Mouse (Mus musculus) kidney, adult 18-20 months (tissue): Measurements from ENCODE around the gene Zfp248.

Source experiments
- DNase-seq: peaks from one replicate; pipeline ENCODE4 v3.0.0; 2021

The Zfp248 gene

DNA sequence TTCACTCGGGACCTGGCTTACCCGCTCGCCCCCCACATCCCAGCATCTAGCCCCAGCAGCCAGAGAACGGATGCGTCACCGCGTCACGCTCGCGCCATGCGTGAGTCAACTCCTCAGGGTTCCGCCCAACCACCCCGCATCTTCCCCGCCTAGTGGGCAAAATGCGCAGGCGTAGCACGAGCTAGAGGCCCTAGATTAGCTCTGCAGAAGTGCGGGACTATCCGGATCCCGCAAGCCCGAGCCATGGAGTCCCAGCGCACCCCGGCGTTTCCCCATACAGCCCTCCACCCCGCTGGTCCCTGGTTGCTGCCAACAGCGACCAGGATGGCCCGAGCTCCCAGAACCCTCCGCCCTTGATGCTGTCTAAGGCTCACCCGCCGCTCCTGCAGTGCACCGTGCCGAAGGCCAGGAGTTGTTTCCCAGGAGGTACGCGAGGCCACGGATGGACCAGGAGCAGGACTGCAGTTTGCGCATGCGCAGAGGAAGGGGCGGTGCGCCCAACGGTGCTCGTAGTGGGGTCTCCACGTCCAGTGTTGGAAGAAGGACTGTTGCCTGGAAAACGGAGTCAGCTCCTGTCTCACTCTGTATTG is at the start of gene Zfp248:
Gene Zfp248, minus strand, starts transcription at position 487 of the 590 bp plus-strand sequence.
- DNase-seq, result peak; percentile 90

DNA sequence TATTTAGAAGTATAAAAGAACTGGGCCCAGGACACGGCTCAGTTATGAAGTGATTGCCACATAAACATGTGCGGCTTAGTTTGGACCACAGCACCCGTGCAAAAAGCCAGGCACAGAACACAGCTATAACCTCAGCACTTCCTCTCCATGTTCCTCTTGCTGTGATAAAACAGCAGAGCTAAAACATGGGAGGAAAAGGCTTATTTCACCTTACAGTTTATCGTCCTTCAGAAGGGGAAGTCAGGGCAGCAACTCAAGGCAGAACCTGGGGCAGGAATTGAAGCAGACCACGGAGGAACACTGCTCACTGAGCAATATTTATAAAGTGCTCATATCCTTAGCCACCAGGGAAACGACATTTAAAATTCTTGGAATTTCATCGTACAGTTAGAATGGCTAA is 43.7 kb upstream of the Zfp248 start:
- DNase-seq, result no peak

DNA sequence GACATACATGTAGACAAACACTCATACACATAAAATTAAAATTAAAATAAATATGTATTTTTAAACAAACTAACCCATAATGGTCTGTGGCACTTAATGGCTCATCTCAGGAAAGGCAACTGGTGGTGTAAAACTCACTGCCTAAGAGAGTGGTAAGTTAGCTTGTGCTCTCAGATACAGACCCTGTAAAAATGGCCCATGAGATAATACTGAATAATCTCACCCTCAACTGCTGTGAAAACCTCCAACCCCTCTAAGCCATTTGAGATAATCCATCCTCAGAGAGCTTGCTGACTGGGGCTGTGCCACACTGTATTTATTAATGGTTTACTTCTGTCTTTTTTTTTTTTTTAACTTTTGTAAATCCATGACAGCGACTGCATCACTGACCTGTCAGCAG is 26.8 kb upstream of the Zfp248 start:
- DNase-seq, result no peak

DNA sequence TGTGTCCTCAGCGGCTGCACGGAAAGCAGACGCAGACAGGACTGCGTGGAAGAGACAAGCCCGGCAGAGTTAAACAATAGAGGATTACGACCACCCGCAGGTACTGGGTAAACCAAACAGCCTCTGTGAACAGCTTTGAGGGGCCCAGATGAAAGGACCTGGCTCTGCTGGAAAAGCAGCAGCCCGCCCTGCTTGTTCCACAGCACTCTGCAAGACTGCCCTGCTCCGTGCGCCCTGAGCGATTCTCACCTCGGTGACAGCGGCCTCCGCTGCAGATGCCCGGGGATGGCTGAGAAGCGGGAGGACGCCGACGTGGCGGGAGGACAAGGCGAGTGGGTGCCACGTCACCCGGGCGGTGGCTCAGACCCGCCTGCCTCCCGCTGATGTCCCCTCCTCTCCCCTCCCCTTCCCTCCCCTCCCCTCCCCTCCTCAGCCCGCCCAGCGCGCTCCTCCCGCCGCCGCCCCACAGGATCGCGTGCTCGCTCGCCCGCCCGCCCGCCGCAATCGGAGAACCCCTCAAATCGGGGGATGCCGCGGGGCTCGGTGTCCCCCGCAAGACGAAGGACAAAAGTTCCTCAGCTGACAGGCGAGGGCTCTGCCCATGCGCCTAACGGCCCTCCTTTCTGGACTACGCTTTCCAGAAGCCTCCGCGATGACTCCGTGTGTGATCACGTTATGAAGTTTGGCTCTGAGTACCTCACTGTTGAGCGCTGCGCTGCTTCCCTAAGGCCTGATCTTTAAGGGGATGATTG is 23.8 kb upstream of the Zfp248 start, which contains the start of gene Zfp9:
Gene Zfp9, minus strand, starts transcription at position 364 of the 752 bp plus-strand sequence.
- peak; percentile 72 for DNase-seq

DNA sequence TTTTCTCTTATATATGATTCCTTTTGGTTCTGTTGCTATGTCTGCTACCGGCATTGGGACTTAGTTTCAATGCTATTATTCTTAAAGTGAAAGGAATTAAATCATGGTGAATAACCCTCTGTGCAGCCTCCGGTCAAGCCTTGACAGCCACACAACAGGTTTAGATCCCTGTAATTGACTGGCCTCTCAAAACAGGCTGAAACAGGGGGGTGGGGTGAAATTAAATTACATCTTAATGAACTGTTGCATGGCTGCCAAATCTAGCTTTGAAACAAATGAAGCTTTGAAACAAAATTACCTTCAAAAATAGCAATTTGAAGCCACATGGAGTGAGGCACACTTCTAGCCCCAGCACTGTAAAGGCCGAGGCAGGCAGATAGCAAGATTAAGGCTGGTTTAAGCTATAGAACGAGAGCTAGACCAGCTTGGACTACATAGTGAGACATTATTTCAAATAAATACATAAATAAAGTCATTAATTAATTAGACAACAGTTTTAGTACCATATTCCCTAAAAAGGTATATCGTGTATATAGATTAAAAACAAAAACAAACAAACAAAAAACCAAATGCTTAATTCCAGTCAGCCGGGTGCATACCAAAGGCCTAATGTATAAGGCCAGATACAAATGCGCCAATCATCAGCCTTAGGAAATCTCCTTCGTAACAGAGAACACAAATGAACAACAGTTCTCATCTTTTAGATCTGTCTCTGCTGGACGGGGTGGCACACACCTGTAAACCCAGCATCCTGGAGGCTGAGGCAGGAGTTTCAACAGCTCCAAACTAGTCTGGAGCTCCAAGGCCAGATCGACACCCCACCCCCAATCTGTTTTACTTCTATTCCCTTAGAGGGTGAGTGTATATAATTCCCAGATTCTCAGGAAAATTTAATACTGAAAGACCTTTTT is 22.8 kb upstream of the Zfp248 start:
- DNase-seq, result no peak

DNA sequence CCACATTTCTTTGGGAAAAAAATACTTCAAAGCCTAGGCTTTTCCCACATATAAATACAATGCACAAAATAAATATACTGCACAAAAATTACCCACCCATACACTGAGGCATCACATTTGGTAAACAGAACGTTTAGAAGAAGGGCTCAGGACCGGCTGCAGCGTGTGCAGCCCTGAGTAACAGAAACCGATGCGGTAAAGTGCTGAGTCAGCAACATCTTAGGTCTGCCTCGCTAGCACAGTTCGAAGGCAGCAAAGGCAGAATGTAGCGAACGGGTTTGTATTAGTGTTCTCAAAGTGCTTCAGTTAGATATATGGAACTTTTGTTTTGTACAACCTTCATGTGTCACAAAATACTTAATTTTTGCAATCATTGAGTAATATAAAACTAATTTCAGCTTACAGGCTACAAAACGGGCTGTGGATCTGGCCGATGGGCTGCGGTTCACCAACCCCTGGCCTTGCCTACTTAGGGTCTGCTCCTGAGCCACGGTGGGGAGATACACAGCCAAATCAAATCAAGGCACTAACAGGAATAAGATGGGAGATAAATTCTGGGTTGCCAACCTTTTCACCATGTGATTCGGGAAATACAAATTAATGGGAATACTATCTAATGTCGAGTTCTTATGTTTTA is 6.9 kb upstream of the Zfp248 start:
- no peak for DNase-seq

DNA sequence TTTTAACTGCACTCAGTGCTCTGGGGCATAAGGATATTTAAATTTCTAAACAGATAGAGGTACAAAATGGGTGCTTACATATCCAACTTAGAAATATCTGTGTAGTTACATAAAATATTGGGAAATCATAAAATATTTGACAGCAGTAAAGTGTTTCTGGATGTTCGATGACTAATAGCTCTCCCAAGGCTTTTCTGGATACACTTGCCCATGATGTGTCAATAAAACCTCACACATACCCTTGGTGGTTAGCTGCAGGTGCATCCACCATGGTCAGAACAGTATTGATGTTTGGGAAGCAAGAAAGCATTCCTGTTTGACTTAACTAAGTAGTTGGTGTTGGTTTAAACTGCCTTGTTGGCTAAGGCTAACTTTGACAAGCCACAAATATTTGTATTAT is 2.4 kb upstream of the Zfp248 start:
- no peak for DNase-seq

DNA sequence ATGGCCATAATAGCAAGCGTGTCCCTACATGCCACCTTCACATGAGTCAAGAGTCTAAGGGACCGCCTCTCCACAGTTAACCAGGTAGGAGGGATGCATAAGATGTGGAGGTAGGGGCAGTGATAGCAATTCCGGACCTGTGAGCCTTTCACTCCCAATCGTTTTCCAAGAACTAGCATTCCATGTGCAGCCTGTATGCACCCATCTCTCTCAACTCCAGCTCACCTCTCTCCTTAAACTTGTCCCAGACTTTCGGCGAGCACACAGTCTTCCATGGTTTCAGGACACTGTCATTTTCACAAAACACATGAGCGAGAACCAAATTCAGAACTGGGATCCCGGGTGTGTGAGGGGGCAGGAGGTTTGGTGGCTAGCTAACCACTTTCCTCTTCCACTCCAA is 876 bp downstream of the Zfp248 start:
- DNase-seq, result no peak

DNA sequence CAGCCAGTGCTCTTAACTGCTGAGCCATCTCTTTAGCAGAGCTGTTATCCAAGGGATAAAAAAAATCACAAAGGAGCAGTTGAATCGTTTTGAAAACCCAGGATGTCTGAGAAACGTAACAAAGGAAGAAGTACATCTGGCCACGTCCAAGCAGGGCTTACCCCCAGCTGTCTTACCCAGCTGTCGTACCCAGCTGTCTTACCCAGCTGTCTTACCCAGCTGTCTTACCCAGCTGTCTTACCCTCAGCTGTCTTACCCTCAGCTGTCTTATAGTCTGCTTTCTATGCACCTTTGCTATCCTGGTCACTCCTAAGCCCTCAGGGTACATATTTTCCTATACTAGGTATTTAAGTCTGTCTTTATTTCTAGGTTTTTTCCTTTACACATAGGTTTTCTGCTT is 23.8 kb downstream of the Zfp248 start:
- DNase-seq, result no peak

DNA sequence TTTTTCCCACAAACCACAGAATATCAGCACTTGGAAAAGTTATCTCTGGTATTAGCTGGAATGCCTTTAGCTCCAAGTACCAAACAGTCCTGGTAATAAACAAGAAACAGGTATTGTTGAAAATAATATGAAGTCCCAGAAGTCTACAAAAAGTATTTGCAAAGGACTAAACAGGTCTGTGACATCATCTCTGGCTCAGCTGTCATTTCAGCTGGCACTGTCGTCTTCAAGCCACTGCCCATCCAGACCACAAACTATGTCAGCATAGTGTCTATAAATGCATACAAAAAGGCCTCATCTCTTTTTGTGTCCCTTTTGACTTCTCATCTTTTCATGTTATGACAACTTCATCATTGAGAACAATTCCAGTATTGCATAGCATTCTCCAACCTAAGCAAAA is 28.7 kb downstream of the Zfp248 start:
- no peak for DNase-seq

DNA sequence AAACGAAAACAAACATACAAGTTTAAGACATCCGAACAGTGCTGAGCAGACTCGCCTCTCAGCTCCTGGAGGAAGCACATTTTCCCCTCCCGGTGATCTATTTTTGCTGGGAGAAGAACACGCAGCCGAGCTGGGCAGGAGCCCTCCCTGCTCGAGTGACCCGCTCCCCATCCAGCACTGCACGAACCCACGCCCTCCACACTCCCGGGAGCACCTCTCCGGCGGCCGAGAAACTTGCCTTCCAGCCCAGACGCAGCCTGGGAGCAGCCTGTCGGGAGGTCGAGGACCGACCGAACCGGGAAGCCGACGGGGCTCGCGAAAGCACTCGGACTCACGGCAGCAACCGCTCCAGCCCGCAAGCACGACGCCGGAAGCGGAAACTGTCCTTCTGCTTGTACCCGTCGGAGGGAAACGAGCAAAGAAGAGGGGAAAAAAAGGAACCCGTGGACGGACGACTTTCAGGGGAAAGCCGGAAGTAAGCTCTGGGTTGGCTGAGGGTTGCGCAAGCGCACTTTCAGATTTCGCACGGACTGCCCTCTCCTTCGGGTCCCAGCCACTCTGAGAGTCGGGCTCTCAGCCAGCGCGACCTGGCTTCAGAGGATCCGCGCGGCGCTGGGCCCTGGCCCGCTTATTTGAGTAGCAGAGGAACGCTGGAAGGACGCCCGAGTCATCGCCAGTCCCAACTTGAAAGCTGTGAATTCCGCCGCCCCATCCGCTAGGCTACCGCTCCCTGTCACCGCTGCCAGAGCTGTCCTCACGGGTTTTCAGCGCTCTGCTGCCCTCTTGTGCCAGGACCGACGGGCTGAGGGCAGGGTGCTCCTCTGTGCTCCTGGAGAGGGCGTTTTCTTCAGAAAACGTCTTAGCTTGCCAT is 36.0 kb downstream of the Zfp248 start, which contains the start of gene Bms1:
Gene Bms1, minus strand, starts transcription at position 425 of the 871 bp plus-strand sequence.
- peak; percentile 96 for DNase-seq

DNA sequence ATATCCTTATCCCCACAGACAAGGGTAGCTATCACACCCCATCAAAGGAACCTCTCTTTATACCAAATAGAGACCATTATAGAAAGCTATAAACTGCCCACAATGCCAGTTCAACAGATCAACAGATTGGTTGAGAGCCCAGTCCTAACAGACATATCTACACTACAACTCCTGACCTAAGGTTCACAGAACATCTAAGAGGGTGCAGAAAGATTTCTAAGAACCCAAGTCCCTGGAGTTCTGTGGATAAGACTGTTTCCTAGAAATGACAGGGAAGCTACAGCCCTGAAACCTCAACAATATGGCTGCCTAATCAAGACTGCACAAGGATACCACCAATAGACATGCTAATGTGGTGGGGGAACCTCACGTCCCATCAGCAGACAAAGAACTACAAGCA is 44.9 kb downstream of the Zfp248 start:
- DNase-seq, result no peak

DNA sequence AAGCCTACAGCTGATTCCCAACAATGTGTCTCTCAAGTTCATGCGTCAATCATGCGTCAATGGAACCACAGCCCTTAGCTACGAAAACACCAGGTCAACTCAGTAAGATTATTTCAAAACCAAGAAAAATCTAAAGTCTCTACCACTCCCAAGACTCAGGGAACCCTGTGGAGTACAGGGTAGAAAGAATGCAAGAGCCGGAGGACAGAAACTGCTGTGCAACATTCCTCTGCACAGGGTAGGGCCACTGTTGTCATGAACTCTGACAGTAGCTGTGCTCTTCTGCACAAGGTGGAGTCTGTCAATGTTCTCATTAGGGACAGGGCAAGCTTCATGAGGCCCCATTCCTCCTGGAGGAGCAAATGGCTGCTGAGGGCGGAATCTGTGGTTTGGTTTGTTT is 46.8 kb downstream of the Zfp248 start:
- no peak for DNase-seq

DNA sequence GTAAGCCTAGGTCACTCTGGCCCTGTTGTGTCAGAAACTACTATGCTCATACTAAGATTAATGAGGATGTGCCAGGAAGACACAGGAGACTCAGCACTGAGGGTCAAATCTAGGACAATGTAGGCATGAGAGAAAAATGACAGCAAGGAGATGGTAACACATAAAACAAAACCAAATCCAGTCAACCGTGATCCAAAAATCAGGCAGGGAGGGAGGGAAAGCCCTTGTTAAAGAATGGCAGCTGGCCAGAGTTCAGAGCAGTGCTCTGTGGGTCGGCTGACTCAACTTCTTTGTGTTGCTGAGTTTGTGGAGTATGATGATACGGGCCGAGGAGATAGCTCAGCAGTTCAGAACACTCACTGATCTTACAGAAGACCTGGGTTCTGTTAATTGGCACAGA is 48.9 kb downstream of the Zfp248 start:
- no peak for DNase-seq

DNA sequence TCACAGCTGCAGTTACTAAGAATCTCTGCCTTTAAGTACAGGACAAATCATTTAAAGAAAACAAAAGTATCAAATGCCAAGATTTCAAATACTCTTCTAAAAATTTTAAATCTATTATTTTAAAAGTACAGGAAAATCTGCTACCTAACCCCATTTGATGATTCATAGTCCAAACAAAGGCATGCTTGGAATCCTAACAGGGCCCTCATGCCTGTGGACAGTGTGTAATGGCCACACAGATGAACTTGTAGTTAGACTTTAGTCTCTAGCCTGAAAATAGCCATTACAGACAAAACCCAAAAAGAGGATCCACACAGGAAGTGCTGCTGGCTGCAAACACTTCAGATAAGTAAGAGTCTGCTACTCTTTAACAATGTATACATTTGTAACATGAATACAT is 64.6 kb downstream of the Zfp248 start:
- no peak for DNase-seq

DNA sequence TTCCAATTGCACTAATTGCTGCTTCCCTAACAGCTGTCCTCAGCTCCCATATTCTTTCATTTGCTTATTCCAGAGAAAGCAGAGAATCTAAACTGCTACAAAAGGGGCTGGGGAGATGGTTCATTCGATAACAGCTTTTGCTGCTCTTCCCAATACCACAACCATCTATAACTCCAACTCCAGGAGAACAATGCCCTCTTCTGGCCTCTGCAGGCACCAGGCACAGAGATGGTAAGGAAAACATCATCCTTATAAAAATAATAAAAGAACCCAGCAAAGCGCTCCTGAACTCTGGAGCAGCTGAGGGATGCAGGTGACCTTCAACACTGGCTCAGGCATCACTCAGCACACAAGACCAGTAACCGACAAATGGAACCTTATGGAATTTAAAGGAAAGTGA is 69.4 kb downstream of the Zfp248 start:
- no peak for DNase-seq

DNA sequence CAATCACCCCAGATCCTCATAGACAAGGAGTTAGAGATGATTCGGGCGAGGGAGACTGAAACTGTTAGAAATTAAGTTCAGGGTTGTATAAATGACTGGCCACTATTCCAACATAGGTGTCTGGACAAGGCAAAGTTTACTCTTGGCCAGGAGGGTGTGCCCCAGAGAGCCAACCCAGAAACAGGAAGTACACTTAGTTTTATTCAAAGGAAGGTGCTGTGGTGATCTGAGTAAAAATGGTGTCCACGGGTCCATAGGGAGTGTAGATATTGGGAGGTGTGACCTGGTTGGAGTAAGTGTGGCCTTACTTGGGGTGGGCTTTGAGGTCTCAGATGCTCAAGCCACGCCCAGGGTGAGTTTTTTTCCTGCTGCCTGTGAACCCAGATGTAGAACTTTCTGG is 74.1 kb downstream of the Zfp248 start:
- DNase-seq, result no peak

DNA sequence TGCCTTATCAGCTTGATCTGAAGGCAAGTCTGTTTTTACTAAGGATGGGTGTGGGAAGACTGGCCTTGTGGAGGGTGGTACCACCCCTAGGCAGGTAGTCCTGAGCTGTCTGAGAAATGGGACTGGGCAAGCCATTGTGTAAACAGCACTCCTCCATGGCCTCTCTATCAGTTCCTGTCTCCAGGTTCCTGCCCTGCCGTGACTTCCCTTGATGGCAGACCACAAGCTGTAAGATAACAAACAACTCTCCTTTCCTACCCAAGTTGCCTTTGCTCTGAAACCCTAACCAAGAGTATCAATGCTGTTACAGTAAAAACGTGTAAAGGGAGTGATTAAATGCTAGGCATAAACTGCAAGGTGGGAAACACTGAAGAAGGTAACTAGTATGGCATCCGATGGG is 74.7 kb downstream of the Zfp248 start:
- DNase-seq, result no peak

DNA sequence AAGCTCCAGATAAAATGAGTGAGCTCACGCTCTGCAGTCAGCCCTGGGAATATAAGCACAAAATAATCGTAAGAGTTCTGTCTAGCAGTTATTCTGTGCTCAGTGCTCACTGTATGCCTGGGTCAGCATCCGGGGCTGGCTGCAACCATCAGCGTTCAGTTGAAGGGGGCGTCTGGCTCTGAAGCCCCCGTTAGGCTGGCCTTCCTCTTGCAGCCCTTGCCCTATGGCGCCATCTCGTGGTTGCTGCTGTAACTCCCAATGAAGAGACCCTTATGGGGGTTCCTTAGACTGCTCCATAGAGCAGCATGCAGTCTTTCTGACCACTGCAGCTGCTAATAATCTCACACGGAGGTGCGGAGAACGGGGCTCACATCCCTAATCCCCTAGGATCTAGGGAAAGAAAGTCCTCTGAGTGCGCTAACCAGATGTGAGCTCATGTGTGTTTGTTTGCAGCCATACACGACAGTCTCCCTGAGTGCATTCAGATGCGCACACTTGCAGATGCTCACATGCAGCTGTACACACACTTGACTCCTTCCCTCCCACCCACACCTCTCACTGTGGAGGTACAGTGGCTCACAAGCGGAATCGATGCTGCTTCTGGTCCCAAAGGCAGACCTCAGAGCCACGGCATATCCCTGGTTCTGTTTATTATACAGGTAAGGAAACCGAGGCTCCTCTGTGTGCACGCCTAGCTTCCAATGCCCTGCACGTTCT is 75.7 kb downstream of the Zfp248 start:
- peak; percentile 55 for DNase-seq

DNA sequence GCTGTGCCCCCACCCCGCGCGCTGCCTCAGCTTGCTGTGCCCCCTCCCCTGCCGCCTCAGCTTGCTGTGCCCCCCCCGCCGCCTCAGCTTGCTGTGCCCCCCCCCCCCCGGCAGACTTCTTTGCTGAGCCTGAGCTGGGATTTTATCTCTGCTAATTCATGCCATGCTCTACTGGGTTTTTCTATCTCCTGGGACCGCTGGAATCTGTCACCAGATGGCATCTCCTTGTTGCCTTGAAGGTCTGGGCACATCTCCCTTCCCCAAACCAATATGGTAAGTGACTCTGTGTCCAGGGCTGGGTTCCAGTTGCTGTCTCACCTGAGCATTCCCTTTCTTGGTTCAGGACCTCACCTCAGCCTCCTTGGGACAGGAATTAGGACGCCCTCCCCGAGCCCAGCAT is 77.7 kb downstream of the Zfp248 start:
- no peak for DNase-seq
